Mouse (Mus musculus): ENCODE measurements around the gene Stox1. TPM values are rescaled to one million over a fixed set of nuclear protein-coding genes. Genes with fewer than 3 reads are reported as not detected.

Gene Stox1
- polyA plus RNA-seq, 1 experiment from 2014 or later, result 1.0 TPM

GRCm38 (mm10) chr10:62713457-62713856 is 12.5 kb downstream of the Stox1 start:
- Histone ChIP-seq H3K4me3 (ENCODE audit: low read depth, low read length) (no peak overlapping the region), H3K4me1 (replicated peaks; ENCODE audit: control insufficient read depth, insufficient read depth, low read length) (no peaks in the 10 kb centered on the region), H3K4me2 (no peak overlapping the region), H3K36me3 (ENCODE audit: control insufficient read depth, insufficient read depth, low read length) (no peaks in the 10 kb centered on the region), H3K9me3 (ENCODE audit: control insufficient read depth, low read length) (no peaks in the 10 kb centered on the region), H3K27ac (ENCODE audit: low read depth, low read length) (no peak overlapping the region), H3K9ac (ENCODE audit: low read depth, low read length) (no peak overlapping the region), H3K27me3 (replicated peaks; ENCODE audit: control insufficient read depth, insufficient read depth, low read length) (no peaks in the 10 kb centered on the region)
- ATAC-seq (replicated peaks; ENCODE audit: low FRiP score), result no peak
- 70% methylated on average over 10 of the region's 10 CpGs for WGBS
- no peak for DNase-seq (ENCODE audit: low spot score)

GRCm38 (mm10) chr10:62703579-62703978 is 22.3 kb downstream of the Stox1 start:
- Histone ChIP-seq H3K4me3 (ENCODE audit: low read depth, low read length) (no peak overlapping the region), H3K4me2 (no peak overlapping the region)

GRCm38 (mm10) chr10:62702436-62702835 is 23.5 kb downstream of the Stox1 start:
- no peak for ATAC-seq (replicated peaks; ENCODE audit: low FRiP score)
- Histone ChIP-seq H3K27ac (ENCODE audit: low read depth, low read length) (no peak overlapping the region), H3K4me1 (replicated peaks; ENCODE audit: control insufficient read depth, insufficient read depth, low read length) (no peaks in the 10 kb centered on the region)

More at GRCm38 (mm10) chr10:62703579-62703978, 22.3 kb downstream of the Stox1 start:
- no peak for ATAC-seq (replicated peaks; ENCODE audit: low FRiP score)
- Histone ChIP-seq H3K9me3 (ENCODE audit: control insufficient read depth, low read length) (no peaks in the 10 kb centered on the region), H3K27me3 (replicated peaks; ENCODE audit: control insufficient read depth, insufficient read depth, low read length) (no peaks in the 10 kb centered on the region), H3K9ac (ENCODE audit: low read depth, low read length) (no peak overlapping the region), H3K36me3 (ENCODE audit: control insufficient read depth, insufficient read depth, low read length) (no peaks in the 10 kb centered on the region), H3K4me1 (replicated peaks; ENCODE audit: control insufficient read depth, insufficient read depth, low read length) (no peaks in the 10 kb centered on the region), H3K27ac (ENCODE audit: low read depth, low read length) (no peak overlapping the region)
- WGBS, result 68% methylated on average over 4 of the region's 4 CpGs
- no peak for DNase-seq (ENCODE audit: low spot score)

DNA sequence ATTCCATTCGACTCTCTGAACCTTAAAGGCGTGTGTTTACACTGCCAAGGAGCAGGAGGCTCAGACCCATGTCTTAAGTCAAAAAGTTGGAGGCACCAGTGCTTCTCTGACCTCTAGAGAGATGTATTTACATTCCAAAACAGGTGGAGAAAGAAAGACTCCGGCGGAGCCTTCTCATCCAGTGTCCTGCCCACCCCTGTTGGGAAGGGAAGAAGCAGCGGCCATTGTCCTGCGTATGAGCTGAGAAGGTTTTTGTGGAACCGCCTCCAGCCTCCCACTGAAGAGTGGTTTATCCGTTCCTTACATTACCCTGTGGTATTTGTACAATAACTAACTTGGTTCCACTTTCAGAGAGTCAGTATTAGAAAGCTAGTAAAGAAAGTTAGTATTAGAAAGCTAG is 33.2 kb downstream of the Stox1 start:
- no peak overlapping the region for H3K9ac ChIP-seq (ENCODE audit: low read depth, low read length)
- H3K4me1 ChIP-seq (replicated peaks; ENCODE audit: control insufficient read depth, insufficient read depth, low read length), result no peaks in the 10 kb centered on the region
- no peaks in the 10 kb centered on the region for H3K9me3 ChIP-seq (ENCODE audit: control insufficient read depth, low read length)
- H3K27ac ChIP-seq (ENCODE audit: low read depth, low read length), result no peak overlapping the region
- H3K4me3 ChIP-seq (ENCODE audit: low read depth, low read length), result no peak overlapping the region
- no peaks in the 10 kb centered on the region; the same call in 1 of the 2 replicates for H3K27me3 ChIP-seq (replicated peaks; ENCODE audit: control insufficient read depth, insufficient read depth, low read length)
- no peak overlapping the region for H3K4me2 ChIP-seq
- no peaks in the 10 kb centered on the region for H3K36me3 ChIP-seq (ENCODE audit: control insufficient read depth, insufficient read depth, low read length)
- WGBS, result 70% methylated on average over 8 of the region's 8 CpGs
- ATAC-seq (replicated peaks; ENCODE audit: low FRiP score), result no peak
- no peak for DNase-seq (ENCODE audit: low spot score)

More at GRCm38 (mm10) chr10:62702436-62702835, 23.5 kb downstream of the Stox1 start:
- DNase-seq (ENCODE audit: low spot score), result no peak
- Histone ChIP-seq H3K4me2 (no peak overlapping the region), H3K9me3 (ENCODE audit: control insufficient read depth, low read length) (no peaks in the 10 kb centered on the region), H3K27me3 (replicated peaks; ENCODE audit: control insufficient read depth, insufficient read depth, low read length) (no peaks in the 10 kb centered on the region), H3K9ac (ENCODE audit: low read depth, low read length) (no peak overlapping the region), H3K36me3 (ENCODE audit: control insufficient read depth, insufficient read depth, low read length) (no peaks in the 10 kb centered on the region), H3K4me3 (ENCODE audit: low read depth, low read length) (no peak overlapping the region)
- 82% methylated on average over 4 of the region's 4 CpGs for WGBS

GRCm38 (mm10) chr10:62692244-62692643 is 33.7 kb downstream of the Stox1 start:
- ATAC-seq (replicated peaks; ENCODE audit: low FRiP score) (no peak), DNase-seq (ENCODE audit: low spot score) (no peak)
- WGBS, result 79% methylated on average over 3 of the region's 3 CpGs
- Histone ChIP-seq H3K4me3 (ENCODE audit: low read depth, low read length) (no peak overlapping the region), H3K4me2 (no peak overlapping the region), H3K9me3 (ENCODE audit: control insufficient read depth, low read length) (no peaks in the 10 kb centered on the region), H3K27me3 (replicated peaks; ENCODE audit: control insufficient read depth, insufficient read depth, low read length) (no peaks in the 10 kb centered on the region; the same call in 1 of the 2 replicates), H3K4me1 (replicated peaks; ENCODE audit: control insufficient read depth, insufficient read depth, low read length) (no peaks in the 10 kb centered on the region), H3K36me3 (ENCODE audit: control insufficient read depth, insufficient read depth, low read length) (no peaks in the 10 kb centered on the region), H3K9ac (ENCODE audit: low read depth, low read length) (no peak overlapping the region), H3K27ac (ENCODE audit: low read depth, low read length) (no peak overlapping the region)

GRCm38 (mm10) chr10:62687032-62687674 is 38.8 kb downstream of the Stox1 start:
- Histone ChIP-seq H3K9ac (ENCODE audit: low read depth, low read length) (no peak overlapping the region), H3K36me3 (ENCODE audit: control insufficient read depth, insufficient read depth, low read length) (no peaks in the 10 kb centered on the region), H3K4me1 (replicated peaks; ENCODE audit: control insufficient read depth, insufficient read depth, low read length) (no peaks in the 10 kb centered on the region), H3K27me3 (replicated peaks; ENCODE audit: control insufficient read depth, insufficient read depth, low read length) (no peaks in the 10 kb centered on the region; the same call in 1 of the 2 replicates), H3K27ac (ENCODE audit: low read depth, low read length) (no peak overlapping the region), H3K4me3 (ENCODE audit: low read depth, low read length) (no peak overlapping the region), H3K9me3 (ENCODE audit: control insufficient read depth, low read length) (no peaks in the 10 kb centered on the region), H3K4me2 (no peak overlapping the region)
- no peak for DNase-seq (ENCODE audit: low spot score)
- 85% methylated on average over 15 of the region's 15 CpGs for WGBS
- no peak for ATAC-seq (replicated peaks; ENCODE audit: low FRiP score)

GRCm38 (mm10) chr10:62683043-62683442 is 42.9 kb downstream of the Stox1 start:
- ATAC-seq (replicated peaks; ENCODE audit: low FRiP score), result no peak; the same call in 1 of the 2 replicates
- 53% methylated on average over 5 of the region's 5 CpGs for WGBS
- H3K4me3 ChIP-seq (ENCODE audit: low read depth, low read length), result no peak overlapping the region
- H3K27ac ChIP-seq (ENCODE audit: low read depth, low read length), result no peak overlapping the region
- H3K4me1 ChIP-seq (replicated peaks; ENCODE audit: control insufficient read depth, insufficient read depth, low read length), result no peaks in the 10 kb centered on the region
- H3K9ac ChIP-seq (ENCODE audit: low read depth, low read length), result no peak overlapping the region
- H3K9me3 ChIP-seq (ENCODE audit: control insufficient read depth, low read length), result peaks cover 2% of the 10 kb centered on the region; the same call in 1 of the 2 replicates
- no peak overlapping the region for H3K4me2 ChIP-seq
- H3K27me3 ChIP-seq (replicated peaks; ENCODE audit: control insufficient read depth, insufficient read depth, low read length), result no peaks in the 10 kb centered on the region
- DNase-seq (ENCODE audit: low spot score), result no peak
- H3K36me3 ChIP-seq (ENCODE audit: control insufficient read depth, insufficient read depth, low read length), result no peaks in the 10 kb centered on the region

- ATAC-seq (replicated peaks; ENCODE audit: low FRiP score) (no peak), DNase-seq (ENCODE audit: low spot score) (no peak)
- Histone ChIP-seq H3K9me3 (ENCODE audit: control insufficient read depth, low read length) (peaks cover 2% of the 10 kb centered on the region; the same call in 1 of the 2 replicates), H3K36me3 (ENCODE audit: control insufficient read depth, insufficient read depth, low read length) (no peaks in the 10 kb centered on the region), H3K27me3 (replicated peaks; ENCODE audit: control insufficient read depth, insufficient read depth, low read length) (no peaks in the 10 kb centered on the region), H3K4me3 (ENCODE audit: low read depth, low read length) (no peak overlapping the region), H3K27ac (ENCODE audit: low read depth, low read length) (no peak overlapping the region), H3K9ac (ENCODE audit: low read depth, low read length) (no peak overlapping the region), H3K4me2 (no peak overlapping the region), H3K4me1 (replicated peaks; ENCODE audit: control insufficient read depth, insufficient read depth, low read length) (no peaks in the 10 kb centered on the region)
- WGBS, result 64% methylated on average over 1 of the region's 1 CpGs
Observed at GRCm38 (mm10) chr10:62679833-62680232, 46.1 kb downstream of the Stox1 start.

GRCm38 (mm10) chr10:62677329-62677728 is 48.6 kb downstream of the Stox1 start:
- no peak overlapping the region for H3K4me2 ChIP-seq
- H3K4me1 ChIP-seq (replicated peaks; ENCODE audit: control insufficient read depth, insufficient read depth, low read length), result no peaks in the 10 kb centered on the region
- 88% methylated on average over 5 of the region's 5 CpGs for WGBS
- no peak for DNase-seq (ENCODE audit: low spot score)
- H3K36me3 ChIP-seq (ENCODE audit: control insufficient read depth, insufficient read depth, low read length), result no peaks in the 10 kb centered on the region
- no peak for ATAC-seq (replicated peaks; ENCODE audit: low FRiP score)
- no peaks in the 10 kb centered on the region for H3K27me3 ChIP-seq (replicated peaks; ENCODE audit: control insufficient read depth, insufficient read depth, low read length)
- H3K27ac ChIP-seq (ENCODE audit: low read depth, low read length), result no peak overlapping the region
- H3K4me3 ChIP-seq (ENCODE audit: low read depth, low read length), result no peak overlapping the region
- H3K9ac ChIP-seq (ENCODE audit: low read depth, low read length), result no peak overlapping the region
- H3K9me3 ChIP-seq (ENCODE audit: control insufficient read depth, low read length), result peaks cover 2% of the 10 kb centered on the region; the same call in 1 of the 2 replicates
